Mouse (Mus musculus) olfactory bulb, adult 2 months (tissue): ENCODE results near the gene Esyt2. TPM values are rescaled to one million over a fixed set of nuclear protein-coding genes. Genes with fewer than 3 reads are reported as not detected.

ENCODE experiments used
- H3K27ac ChIP-seq: fragments of 200-500 bp; 2 replicates; pipeline ENCODE4 v1.5.1; 2012; ENCODE audit warnings: low read depth, low read length; ENCODE audit not compliant: insufficient read depth
- H3K4me1 ChIP-seq: fragments of 200-500 bp; 2 replicates; pipeline ENCODE4 v1.6.1; 2012; ENCODE audit warnings: low read length; ENCODE audit not compliant: control insufficient read depth, insufficient read depth
- H3K4me3 ChIP-seq: fragments of 200-500 bp; 2 replicates; pipeline ENCODE4 v1.5.1; 2012; ENCODE audit warnings: mild to moderate bottlenecking, low read depth, low read length, moderate library complexity; ENCODE audit not compliant: insufficient read depth
- CTCF ChIP-seq: fragments of 200-500 bp; IDR thresholded peaks from 2 replicates; pipeline ENCODE4 v1.5.1; 2012; ENCODE audit warnings: low read depth, mild to moderate bottlenecking, low read length, moderate library complexity; ENCODE audit not compliant: insufficient read depth
- POLR2A ChIP-seq: fragments of 200-500 bp; IDR thresholded peaks from 2 replicates; pipeline ENCODE4 v1.6.1; 2012; ENCODE audit warnings: mild to moderate bottlenecking, low read depth, low read length, moderate library complexity; ENCODE audit not compliant: insufficient read depth
- WGBS: fragments of 180-500 bp; shearing (Covaris S2); methylation state at CpG from one replicate; pipeline ENCODE4 v1.1.7; 2018; 5-methylcytosine and 5-hydroxymethylcytosine counted together
- polyA plus RNA-seq: library from polyadenylated mRNA; stranded (reverse); fragments of >200 nt; gene quantifications from 2 replicates; pipeline ENCODE4 v1.2.4, GENCODE M21; 2012; ENCODE audit warnings: low replicate concordance; ENCODE audit not compliant: missing spikeins, insufficient read depth, insufficient read length

The Esyt2 gene
- polyA plus RNA-seq, 1 experiment = not detected

DNA sequence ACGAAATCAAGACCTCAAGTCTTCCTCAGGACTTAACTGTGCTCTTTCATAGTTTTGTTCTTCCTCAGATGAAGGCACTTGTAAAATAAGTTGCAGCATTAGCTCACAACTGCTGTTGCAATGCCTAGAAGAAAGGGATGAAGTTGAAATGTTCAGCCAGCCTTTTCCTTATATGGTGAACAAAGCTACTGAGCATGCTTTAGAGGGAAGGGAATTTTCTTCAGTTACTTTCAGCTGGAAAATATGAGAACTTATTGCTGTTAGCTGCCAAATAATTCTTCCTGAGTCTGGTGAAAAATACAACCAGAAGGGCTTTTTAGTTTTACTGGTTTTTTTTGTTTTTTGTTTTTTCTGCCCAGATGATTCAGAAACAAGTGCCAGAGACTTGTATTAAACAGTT, 45.2 kb downstream of the Esyt2 start:
- H3K4me3 ChIP-seq = no peak overlapping the region
- WGBS = 68% methylated on average over 1 of the region's 1 CpGs
- no peaks in the 10 kb centered on the region for H3K4me1 ChIP-seq
- TF ChIP-seq POLR2A (no peak), CTCF (no peak)
- H3K27ac ChIP-seq = no peak overlapping the region

DNA sequence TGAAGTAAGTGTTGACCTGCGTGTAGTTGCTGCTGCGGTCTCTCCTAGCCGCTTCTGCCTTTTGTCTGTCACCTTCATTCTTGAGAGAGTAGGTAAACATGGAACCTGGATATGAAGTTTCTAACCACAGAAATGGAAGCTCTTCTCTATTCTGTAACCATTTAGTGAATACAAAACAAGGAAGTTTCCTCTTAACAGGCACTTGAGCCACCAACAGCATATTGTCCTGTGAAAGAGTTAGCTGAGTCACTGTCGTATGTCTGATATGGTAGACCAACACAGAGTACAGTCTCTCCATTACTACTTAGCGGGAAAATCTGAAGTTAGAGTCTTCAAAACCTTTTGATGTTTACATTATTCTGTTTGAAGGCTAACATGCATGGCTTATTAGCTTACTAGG, 53.3 kb downstream of the Esyt2 start:
- Histone ChIP-seq H3K4me1 (no peaks in the 10 kb centered on the region), H3K27ac (no peak overlapping the region), H3K4me3 (no peak overlapping the region)
- no peak for TF ChIP-seq POLR2A
- TF ChIP-seq CTCF = no peak
- WGBS = 95% methylated on average over 5 of the region's 5 CpGs

DNA sequence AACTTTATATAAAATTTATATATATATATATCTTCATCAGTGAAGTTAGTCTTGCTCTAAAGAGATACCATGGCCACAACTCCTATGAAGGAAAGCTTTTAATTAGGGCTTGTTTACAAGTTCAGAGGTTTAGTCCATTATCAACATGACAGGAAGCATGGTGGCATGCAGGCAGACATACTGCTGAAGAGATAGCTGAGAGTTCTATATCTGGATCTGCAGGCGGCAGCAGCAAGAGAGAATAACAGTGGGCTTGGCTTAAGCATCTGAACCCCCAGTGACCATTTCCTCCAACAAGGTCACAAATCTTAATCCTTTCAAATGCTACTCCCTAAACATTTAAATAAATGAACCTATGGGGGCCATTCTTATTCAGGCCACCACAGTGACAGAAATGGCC, 59.2 kb downstream of the Esyt2 start:
- H3K4me1 ChIP-seq = no peaks in the 10 kb centered on the region
- WGBS = 95% methylated on average over 1 of the region's 1 CpGs

DNA sequence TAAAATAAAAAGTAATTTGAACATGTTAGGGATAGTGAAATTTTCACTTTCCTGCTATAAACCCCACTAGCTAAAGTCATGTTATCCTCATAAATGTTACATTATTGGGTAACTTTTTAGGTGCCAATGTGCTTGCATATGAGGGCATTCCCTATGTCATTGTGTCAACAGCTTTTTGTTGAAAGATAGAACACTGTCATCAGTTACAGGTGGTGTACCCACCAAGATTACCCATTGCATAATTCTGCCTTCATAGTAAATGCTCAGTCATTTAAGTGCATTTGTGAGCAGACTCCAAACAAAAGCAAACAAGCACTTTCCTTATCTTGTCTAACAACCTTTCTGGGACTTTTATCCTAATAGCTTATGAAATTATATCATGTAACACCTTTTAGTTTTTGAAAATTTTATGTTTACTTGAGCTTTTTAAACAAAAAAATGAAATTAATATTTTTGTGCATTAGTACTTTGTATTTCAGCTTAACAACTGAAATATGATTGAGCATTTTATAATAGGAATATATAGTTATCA, 67.8 kb downstream of the Esyt2 start:
- TF ChIP-seq CTCF (no peak), POLR2A (no peak)
- Histone ChIP-seq H3K4me1 (no peaks in the 10 kb centered on the region), H3K4me3 (no peak overlapping the region), H3K27ac (no peak overlapping the region)

More for the DNA sequence above, 59.2 kb downstream of the Esyt2 start:
- Histone ChIP-seq H3K4me3 (no peak overlapping the region), H3K27ac (no peak overlapping the region)
- TF ChIP-seq POLR2A (no peak), CTCF (no peak)

DNA sequence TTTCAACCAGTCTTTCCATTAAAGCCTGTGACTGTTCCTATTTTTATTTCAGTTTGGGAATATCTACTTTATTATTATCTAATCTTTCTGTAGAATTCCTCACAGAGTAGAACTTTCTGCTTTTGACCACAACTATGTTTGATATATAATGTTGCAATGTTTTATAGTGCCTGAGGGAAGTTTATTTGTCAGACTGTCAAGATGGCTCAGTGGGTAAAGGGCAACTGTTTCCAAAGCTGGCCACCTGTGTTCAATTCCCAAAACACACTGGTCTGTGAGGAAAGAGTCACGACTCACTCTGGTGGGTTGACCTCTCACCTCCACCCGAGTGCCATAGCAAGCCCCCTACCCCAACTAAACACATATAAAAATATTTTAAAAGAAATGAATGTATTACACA, 68.4 kb downstream of the Esyt2 start:
- 84% methylated on average over 2 of the region's 2 CpGs for WGBS
- no peaks in the 10 kb centered on the region for H3K4me1 ChIP-seq
- TF ChIP-seq POLR2A (no peak), CTCF (no peak)

DNA sequence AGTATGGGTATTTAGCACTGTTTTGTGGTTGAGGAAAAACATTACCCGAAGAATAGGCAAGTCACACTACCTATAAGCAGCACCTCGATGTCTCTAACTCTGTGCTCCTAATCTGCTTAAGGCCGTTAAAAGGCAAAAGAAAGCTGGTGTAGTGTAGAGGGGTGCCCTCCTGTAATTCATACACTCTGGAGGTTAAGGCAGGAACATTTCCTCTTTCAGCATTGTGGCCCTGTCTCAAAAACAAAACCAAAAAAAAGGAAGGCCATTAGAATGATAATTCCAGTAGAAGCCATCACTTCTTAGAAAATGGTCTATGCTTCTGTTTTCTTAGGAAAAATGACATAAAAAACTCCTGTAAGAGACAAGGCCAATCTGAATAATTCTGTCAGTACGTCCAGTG, 70.0 kb downstream of the Esyt2 start:
- 79% methylated on average over 4 of the region's 4 CpGs for WGBS
- Histone ChIP-seq H3K4me3 (no peak overlapping the region), H3K27ac (no peak overlapping the region), H3K4me1 (no peaks in the 10 kb centered on the region)
- TF ChIP-seq CTCF = no peak
- no peak for TF ChIP-seq POLR2A

More for the DNA sequence above, 68.4 kb downstream of the Esyt2 start:
- Histone ChIP-seq H3K27ac (no peak overlapping the region), H3K4me3 (no peak overlapping the region)

DNA sequence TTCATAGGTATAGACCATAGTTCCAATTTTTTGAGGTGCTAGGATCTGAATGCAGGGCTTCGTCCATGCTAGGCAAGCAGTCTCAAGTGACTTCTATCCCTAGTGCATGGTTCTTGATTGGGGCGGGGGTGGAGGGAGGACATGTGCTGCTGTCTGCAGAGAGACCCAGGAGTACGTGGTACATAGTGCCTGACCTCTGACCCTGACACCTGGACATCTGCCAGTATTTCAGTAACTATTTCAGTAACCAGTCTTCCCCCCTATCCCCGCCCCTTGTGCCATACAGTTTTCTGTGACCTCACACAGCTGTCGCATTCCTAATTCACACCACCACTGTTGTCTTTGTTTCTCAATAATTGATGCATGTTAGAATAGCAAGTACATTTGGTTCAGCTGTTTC, 71.4 kb downstream of the Esyt2 start:
- no peak overlapping the region for H3K4me3 ChIP-seq
- no peak overlapping the region for H3K27ac ChIP-seq
- WGBS = 83% methylated on average over 5 of the region's 5 CpGs
- TF ChIP-seq CTCF (no peak), POLR2A (no peak)
- H3K4me1 ChIP-seq = peaks cover 2% of the 10 kb centered on the region; the same call in 1 of the 2 replicates

DNA sequence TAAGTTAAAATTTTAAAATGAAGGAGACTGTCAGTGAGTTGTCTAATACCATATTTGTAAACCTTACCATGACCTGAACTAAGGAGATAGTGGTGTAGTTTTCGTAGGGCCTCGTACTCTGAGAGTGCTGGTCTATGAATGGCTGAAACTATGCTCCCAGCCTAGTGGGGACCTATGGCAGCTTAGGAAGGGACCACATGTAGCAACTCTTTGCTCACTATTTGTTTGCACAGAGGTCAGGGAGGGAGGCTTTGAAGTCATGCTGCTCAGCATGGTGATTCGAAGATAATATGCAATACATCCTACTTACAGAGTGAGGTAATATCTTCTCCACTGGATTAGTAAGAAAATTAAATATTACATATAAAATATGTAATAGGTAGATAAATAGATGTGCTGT, 73.7 kb downstream of the Esyt2 start:
- Histone ChIP-seq H3K4me3 (no peak overlapping the region), H3K4me1 (peaks cover 2% of the 10 kb centered on the region; the same call in 1 of the 2 replicates), H3K27ac (no peak overlapping the region)
- 94% methylated on average over 3 of the region's 3 CpGs for WGBS
- TF ChIP-seq POLR2A (no peak), CTCF (no peak)

DNA sequence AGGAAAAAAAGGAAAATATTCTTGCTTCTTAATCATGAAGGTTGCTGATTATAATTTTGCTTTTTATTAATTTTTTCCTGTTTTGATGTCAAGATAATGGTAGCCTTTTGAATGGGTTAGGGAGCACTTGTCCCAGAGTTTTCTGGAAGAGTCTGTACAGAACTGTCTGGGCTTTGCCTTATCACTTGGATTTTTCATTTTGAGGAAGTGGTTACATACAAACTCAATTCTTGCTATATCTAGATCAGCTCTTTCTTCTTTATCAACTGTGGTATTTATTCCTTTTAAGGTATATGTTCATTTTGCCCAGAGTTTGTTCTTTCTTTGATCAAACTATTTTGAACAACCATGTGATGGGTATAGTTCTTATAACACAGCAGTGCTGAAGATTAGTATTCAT, 81.1 kb downstream of the Esyt2 start:
- no peak for TF ChIP-seq CTCF
- TF ChIP-seq POLR2A = no peak
- no peak overlapping the region for H3K27ac ChIP-seq
- peaks cover under 1% of the 10 kb centered on the region; the same call in 1 of the 2 replicates for H3K4me1 ChIP-seq
- H3K4me3 ChIP-seq = no peak overlapping the region

DNA sequence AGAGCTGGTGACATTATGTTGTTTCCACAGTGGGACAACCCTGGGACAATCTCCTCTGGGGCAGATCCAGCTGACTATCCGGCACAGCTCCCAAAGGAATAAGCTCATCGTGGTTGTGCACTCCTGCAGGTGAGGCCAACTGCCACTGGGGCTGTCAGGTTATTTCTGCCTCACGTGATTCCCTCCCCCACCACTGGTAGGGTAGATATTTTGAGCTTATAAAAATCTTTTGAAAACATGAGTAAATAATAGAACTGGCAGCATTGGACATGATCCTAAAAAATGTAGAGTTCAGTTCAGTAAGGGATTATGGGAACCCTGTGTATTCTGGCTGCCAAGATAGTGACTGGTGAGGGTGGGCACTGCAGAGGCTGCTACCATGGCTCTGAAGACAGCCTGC, 85.9 kb downstream of the Esyt2 start:
- 79% methylated on average over 3 of the region's 3 CpGs for WGBS
- no peak for TF ChIP-seq CTCF
- no peak for TF ChIP-seq POLR2A

More for the DNA sequence above, 85.9 kb downstream of the Esyt2 start:
- H3K4me1 ChIP-seq = no peaks in the 10 kb centered on the region
- H3K4me3 ChIP-seq = no peak overlapping the region
- H3K27ac ChIP-seq = no peak overlapping the region
